Mouse (Mus musculus): Measurements from ENCODE around the gene Gm973.

Gm973 gene

DNA sequence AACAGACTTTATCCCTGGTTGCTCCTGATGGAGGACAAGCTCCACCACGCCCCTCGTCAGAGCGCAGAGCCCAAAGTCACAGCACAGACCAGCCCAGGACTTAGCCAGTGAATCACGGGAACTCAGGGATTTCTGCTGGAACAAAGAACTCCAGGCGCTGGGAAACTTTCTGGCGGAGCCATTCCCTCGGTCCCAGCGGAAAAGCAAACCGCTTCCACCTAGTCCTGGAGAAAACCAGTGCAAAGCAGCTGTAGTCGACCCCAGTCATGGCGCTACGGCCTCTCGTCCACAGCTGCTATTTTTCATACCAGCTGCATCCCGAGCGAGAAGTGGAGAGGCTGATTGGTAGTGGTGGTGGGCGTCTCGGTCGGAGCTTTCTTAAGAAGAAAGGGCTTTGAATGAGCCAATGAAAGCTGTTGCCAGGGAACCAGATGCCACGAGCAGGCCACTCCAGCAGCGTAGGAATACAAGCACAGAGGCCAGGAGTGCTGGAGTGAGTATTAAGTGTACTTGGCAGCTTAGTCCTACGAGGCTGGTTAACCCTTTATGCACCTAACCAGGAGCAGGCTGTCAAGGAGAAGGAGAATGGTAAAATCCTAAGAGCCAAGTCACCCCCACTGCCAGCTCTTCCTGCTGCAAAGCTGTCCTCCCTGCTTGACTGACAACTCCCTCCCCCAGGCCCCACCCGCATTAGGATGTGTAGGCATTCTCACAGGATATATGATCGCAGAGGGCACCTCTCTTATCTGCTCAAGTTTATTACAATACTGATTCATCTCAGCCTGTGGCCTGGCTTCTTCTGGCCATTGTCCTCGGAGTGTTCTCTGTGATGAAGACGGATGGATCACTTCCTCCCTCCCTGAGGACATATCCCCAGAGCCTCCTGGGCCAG lies at the start of gene Gm973:
Gm973 (plus strand) TSS at position 239 of the 892 bp plus-strand sequence.
- peak; percentile 60 for DNase-seq

DNA sequence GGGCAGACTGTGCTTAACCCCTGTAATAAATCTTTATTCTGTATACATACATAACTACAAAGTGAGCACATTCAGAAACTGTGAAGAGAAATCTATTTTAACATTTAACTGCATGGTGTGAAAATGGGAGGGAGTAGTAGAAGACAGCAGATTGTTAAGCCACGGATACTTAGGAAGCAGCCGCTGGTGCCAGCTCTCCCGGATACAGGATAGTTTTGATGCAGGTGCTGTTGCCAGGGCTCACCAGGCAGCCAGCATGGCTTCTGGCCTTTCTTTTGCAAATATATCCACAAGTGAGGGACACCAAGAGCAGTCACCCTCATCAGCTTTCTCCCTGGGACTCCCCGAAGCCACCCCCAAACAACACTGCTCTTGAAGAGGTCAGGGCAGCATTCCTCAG lies 46.9 kb upstream of the Gm973 start:
- DNase-seq = no peak

DNA sequence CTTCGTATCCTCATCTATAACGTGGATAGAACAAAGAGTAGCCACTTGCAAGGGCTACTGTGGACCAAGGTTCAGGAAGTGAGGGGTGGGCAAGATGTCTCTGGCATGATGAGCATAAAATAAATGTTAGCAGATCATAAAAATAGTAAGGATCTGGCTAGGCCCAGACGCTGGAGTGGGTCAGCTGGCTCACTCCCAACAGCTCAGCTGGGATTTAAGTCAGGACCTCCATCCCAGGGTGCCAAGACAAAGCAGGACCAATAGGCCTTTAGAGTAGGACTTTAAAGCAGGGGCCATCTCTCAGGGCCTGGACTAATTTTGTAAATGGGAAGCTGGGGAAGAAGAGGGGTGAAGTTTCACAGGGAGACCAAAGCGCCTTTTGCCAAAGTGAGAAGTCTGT lies 45.3 kb upstream of the Gm973 start:
- DNase-seq = no peak

DNA sequence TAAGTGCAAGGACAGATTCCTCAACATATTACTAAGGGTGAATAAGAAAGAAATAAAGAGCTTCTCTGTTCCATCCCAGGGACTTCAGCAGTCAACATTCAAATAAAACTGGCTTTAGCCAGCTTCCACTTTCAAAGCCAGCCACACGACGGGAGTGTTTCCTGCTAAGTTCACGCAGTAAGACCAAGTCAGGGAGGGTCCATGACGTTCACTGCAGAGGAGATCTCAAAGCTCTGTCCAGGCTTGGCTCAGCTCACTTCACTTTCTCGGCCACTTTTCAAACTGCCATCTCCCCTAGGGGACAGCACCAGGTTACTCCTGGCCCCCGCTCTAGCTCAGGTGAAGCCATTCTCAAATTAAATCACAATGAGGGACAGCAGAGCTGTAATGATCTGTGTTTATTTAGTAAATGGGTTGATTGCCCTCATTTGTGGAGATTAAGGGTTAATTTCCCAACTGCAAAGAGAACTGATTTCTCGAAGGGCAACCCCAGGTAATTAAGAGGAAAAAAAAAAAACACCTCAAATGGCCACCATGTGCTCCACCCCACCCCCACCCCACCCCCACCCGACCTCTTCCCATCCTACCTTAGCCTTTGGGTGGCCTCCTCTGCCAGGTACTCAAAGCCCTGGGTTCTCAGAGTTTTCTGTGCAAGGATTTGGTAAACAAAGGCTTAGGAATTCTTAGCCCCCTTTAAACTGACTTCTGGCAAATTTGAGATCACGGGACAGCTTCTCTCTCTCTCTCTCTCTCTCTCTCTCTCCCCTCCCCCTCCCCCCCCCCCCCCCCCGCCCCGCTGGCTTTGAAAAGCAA lies 43.5 kb upstream of the Gm973 start:
- no peak for DNase-seq

DNA sequence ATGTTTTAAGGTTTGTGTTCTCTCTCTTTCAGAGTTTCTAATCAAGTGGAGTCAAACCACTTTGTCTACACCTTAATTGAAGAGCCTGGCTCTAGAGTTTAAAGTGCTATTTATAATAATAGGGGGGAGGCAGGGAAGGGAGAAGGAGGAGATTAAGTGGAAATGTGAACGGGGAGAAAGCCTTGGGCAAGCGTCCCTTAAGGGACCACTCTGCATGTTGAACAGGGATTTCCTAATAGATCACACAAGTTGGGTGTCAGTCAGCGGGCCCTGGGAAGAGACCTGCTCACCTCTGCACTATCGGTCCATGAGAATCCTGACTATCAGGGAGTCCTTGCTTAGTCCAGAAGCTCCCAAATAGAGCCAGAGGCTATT lies 42.9 kb upstream of the Gm973 start:
- DNase-seq = no peak

DNA sequence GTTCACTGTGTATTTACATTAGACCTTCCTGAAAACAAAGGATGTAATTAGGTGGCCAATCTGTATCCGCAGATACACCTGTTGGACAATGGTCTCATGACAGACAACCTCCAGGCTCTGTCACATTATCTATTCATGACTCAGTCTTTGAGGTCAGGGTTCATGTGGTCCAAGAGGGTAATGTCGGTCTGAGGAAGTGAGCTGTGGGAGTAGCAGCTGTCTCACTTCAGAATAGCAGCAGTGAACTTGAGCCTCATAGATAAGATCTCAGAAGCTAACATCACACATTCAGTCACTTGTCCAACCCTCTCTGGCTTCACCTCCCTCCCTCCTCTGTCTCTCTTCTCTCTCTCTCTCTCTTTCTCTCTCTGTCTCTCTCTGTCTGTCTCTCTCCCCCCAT lies 40.4 kb upstream of the Gm973 start:
- no peak for DNase-seq

DNA sequence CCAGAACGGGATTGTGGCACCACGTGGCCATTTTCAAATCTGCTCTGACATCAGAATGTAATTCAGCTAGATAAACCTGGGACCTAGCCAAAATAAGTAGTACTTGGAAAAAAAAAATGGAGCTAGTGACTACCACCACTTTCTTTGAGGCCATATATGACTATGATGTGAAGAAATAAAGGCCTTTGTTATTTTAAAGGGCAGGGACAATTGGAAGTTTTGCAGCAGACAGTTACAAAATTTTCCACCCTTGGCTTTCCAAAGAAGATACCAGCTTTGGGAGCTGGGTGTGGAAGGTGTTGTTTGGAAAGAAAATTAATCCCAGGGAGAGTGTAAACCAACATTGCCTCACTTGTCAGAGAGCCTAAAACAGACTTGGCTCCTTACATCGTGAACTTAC lies 37.2 kb upstream of the Gm973 start:
- DNase-seq = no peak

DNA sequence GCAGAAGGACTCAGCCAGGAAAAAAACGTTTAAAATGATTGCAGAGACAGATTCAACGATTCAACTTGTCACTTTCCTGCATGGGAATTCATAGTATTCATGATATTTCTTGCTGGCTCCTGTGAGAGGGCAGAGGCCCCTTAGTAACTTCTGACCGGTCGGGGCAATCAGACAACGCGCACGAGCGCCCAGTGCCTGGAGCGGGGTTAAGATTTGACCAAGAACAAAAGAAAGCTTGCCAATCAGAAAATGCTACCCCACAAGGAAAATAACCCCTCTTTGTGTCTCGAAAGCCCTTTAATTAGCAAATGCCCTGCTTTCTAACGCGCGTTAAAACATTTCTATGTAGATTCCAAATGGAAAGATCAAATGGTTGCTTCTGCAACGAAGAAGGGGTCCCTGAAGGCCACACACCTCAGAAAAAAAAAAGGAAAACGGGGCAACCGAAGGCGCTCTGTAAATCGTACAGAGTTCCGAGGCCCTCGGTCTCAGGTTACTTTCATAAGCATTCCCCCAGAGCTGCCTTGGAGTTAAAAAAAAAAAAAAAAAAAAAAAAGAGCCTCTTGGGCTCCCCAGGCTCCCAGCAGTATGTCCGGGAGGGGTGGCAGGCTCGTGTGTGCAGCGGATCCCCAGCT lies 35.1 kb upstream of the Gm973 start:
- DNase-seq = no peak

DNA sequence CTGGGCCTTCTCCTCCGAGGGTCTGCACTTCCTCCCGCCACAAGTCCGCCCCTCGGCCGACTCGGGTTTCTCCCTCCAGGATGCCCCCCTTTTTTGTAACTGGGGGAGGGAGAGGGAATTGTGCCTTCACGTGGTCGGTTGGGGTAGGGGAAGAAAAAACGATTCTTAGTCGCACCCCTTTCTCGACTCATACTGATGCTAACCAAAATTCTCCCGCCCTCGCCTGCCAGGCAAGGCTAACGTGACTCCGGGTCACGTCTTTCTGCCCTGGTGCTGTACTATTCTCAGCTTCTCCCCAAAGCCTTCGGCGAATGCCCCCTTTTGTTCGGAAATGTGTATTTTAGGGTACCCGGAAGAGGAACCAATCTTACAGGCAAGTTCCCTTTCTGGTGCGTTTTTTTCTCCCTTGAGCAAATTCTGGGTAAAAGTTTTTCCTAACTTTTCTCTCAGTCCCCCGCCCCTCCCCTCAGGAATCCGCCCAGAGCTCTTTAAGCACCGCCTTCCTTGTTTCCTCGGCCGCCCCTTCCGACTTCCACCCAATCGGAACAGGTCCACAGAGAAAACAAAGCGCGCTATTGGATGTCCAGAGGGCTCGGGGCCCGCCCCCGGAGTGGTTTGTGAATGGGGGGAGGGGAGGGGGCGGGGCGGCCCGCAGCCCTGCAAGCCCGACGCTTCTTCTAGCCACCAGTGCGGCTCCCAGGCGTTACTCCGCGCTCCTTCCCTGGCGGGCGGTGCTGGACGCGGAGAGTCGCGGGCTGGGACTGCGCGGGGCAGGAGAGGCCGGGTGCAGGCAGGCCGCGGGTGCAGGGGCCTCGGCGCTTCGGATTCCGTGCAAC lies 34.4 kb upstream of the Gm973 start:
- DNase-seq = peak; percentile 80

DNA sequence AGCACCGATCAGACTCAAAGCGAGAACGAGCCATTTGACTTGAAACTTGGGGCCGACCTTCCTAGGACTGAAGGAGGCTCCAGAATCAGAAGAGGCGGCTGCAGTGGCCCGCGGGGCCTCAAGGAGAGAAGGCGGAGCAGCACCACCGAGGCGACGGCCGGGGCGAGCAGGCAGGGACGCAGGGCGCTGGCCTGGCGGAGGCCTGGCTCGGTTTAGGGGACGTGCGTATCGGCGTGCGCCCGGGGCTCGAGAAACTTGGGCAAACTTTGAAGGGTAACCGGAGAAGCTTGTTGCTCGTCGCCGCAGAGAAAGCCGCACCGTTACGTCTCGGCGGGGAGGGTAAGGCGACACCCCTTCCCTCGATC lies 33.8 kb upstream of the Gm973 start, which contains the start of gene Fzd7:
Fzd7 (plus strand) TSS at position 94 of the 365 bp plus-strand sequence.
- DNase-seq = peak; percentile 23

DNA sequence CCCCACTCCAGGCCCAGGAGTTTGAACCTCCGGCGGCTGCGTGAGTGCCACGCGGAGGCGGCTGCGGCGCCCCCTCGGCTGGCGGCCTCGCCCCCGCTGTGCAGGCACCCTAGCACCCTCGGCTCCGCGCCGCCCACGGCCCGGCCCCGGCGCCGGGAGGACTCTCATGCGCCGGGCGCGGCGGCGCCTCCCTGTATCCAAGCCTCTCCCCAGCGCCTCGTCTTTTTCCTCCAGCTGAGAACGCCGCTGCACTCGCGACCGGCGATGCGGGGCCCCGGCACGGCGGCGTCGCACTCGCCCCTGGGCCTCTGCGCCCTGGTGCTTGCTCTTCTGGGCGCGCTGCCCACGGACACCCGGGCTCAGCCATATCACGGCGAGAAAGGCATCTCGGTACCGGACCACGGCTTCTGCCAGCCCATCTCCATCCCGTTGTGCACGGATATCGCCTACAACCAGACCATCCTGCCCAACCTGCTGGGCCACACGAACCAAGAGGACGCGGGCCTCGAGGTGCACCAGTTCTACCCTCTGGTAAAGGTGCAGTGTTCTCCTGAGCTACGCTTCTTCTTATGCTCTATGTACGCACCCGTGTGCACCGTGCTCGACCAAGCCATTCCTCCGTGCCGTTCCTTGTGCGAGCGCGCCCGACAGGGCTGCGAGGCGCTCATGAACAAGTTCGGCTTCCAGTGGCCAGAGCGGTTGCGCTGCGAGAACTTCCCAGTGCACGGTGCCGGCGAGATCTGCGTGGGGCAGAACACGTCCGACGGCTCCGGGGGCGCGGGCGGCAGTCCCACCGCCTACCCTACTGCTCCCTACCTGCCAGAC lies 33.2 kb upstream of the Gm973 start:
- peak; percentile 37 for DNase-seq

DNA sequence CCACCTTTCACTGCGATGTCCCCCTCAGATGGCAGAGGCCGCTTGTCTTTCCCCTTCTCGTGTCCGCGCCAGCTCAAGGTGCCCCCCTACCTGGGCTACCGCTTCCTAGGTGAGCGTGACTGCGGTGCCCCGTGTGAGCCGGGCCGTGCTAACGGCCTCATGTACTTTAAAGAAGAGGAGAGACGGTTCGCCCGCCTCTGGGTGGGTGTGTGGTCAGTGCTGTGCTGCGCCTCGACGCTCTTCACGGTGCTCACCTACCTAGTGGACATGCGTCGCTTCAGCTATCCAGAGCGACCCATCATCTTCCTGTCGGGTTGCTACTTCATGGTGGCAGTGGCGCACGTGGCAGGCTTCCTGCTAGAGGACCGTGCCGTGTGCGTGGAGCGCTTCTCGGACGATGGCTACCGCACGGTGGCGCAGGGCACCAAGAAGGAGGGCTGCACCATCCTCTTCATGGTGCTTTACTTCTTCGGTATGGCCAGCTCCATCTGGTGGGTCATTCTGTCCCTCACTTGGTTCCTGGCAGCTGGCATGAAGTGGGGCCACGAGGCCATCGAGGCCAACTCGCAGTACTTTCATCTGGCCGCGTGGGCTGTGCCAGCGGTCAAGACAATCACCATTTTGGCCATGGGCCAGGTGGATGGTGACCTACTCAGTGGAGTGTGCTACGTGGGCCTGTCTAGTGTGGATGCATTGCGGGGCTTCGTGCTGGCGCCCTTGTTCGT lies 32.4 kb upstream of the Gm973 start:
- DNase-seq = peak; percentile 82

DNA sequence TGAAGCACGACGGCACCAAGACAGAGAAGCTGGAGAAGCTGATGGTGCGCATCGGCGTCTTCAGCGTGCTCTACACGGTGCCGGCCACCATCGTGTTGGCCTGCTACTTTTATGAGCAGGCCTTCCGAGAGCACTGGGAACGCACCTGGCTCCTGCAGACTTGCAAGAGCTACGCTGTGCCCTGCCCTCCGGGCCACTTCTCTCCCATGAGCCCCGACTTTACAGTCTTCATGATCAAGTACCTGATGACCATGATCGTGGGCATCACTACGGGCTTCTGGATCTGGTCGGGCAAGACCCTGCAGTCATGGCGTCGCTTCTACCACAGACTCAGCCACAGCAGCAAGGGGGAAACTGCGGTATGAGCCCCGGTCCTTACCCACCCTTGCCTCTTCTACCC lies 31.8 kb upstream of the Gm973 start:
- DNase-seq = no peak

DNA sequence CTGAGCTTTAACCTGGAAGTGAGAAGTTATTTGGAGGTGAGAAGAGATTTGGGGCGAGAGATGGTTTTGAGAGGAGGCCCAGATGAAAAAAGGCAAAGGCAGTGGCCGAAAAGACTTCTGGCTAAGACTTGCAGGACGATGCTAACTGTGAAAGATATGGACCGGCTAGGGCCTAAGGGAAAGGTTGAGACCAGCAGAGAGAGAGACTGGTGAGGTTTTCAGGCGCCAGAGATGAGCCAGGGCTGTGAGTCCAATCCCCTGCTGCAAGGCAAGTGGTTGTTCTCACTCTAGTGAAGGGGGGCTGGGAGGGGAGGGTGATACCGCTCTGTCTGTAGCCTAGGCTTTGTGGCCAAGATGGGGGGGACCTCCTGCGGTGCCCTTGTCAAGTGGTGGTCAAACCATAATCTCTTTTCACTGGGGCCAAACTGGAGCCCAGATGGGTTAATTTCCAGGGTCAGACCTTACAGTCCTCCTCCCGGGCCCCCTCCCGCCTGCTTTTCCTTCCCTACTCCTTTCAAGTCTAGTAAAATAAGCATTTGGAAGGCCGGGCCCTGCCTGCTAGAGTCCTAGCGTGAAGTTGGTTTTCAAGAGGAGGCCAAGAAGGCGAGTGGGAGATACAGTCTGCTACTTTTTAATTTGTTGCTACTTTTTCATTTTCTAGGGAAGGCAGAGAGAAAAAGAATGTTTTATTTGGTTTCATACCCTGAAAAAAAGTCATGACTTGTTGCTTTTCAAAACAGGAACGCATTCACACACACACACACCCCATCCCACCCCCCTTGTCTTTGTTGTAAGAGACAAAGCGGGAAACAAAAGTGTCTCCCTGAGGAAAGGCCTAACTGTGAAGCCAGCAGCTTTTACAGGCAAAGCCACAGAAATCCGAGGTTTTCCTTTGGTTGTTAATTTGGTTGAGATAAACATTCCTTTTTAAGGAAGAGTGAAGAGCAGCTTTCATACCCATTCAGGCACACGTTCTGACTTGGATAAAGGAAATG lies 31.0 kb upstream of the Gm973 start:
- no peak for DNase-seq

DNA sequence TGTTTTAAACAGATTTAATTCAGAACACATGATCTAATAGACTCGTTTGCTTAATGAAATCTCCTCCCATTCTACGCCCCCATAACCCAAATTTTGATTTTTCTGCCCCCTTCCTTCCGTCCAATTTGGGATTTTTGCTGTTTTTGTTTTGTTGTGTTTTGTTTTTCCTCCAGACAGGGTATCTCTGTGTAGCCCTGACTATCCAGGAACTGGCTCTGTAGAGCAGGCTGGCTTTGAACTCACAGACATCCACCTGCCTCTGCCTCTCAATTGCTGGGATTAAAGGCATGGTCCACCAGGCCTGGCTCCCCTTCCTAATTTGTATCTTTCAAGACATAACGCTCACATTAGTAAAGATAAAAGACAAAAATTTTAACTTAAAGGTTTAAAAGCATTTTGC lies 30.3 kb upstream of the Gm973 start:
- DNase-seq = no peak

DNA sequence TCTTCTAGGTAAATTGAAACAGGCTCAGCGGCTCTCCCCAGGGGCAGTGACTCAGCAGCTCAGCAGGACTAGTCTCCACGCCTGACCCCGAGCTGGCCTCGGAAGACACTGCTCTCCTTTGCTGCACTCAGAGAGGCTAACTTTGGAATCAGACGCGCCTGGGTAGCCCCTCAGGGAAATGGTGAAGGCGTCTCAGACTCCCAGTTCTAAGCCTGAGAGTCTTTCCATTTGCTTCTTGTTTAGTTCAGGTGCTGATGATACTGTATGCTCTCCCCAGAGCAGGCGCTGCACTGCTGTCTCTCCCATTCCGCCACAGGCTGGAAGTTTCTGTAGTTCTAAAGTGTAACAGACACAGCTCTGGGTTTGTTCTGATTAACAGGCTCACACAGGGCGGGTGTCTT lies 28.4 kb upstream of the Gm973 start:
- DNase-seq = no peak

DNA sequence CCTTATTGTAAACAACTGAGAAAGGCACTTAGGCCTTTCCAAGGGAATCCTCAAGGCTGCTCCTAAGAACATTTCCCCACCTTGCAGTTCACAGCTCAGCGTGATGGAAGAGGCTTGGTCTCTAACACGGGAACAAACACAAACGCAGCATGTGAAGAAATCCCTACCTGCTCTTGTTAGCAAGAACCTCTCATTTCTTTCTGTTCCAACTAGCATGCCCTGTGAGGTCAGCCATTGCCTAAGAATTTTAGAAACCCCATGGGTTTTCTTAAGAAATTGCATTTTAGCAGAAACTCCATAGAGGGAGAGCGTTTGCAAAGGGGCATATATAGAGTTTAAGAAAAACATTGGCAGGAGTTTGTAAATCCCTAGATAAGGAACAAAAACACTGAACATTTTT lies 27.6 kb upstream of the Gm973 start:
- DNase-seq = no peak

DNA sequence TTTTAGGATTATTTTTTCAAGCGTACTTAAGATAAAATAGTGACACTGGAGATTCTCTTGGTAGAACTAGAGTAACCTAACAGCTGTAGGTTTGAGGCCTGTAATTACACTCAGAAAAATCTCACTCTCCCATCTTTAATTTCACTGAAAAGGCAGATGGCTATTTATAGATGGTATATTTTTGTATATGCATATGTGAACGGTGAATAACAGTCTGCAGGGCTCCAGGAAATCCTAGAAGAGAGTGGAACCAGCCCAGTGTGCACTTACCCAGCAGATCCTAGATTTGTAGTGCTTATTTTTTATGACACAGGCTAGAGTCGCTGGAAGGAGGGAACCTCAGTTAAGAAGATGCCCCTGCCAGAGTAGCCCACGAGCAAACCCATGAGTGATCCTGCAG lies 27.1 kb upstream of the Gm973 start:
- no peak for DNase-seq

DNA sequence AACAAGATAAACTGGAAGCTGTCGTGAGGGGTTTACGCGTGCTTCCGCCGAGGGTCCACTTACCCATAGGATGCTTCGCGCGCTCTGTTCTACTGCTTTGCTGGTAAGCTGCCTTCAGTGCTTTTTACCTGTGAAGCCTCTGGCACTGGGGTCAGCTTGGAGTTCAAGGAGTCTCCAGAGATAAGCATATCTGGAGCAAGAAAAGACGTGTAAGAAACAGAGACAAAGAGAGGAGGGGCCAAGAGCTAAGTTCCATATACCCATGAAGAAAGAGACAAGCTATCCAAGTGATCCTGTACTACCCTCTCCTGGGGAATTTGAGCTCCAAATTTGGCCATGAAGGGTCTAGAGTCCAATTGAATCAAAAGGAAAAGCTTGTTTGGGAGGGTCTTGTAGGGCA lies 24.5 kb upstream of the Gm973 start:
- DNase-seq = no peak

DNA sequence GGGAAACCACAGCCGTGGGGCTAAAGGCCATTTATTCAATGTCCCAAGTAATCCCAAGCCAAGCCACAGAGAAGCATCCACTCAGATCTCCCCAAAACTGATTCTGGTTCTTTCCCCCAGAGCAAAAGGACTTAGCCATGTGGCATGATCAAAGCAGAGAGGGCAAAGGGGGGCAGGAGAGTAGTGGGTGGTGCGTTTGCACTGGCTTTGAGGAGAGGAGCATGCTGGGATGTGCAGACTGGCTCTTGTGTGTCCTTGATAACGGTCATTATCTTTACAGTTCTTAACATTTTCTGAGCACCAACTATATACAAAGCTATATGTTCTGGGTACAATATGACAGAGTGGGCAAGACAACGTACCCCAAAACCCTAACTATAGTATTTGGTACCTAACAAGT lies 23.6 kb upstream of the Gm973 start:
- DNase-seq = no peak

All from right cerebral cortex, postnatal 4 days (tissue).